Comparison of ENCODE assay signal across 21 mouse cellular contexts in genomic region chr3:51132736-51133135, GRCm38 (mm10).
DNase-seq lines count a peak whose midpoint lies in the region; ATAC-seq and TF ChIP-seq lines count a peak whose summit lies in the region.
"Had no signal": no experiment of that assay in that cellular context is flagged by ENCODE, and none has a peak within 500 bp of the region (broad histone marks: within the 10 kb centered on the region; RNA-seq: fewer than 3 reads in every experiment).

No protein-coding gene starts in this region.

- WGBS in kidney, adult 2 months, result 72% methylated on average over 5 of the region's 5 CpGs
- WGBS in kidney, embryonic 14.5 days, result 81% methylated on average over 5 of the region's 5 CpGs

- no peaks in the 10 kb centered on the region for H3K36me3 ChIP-seq in kidney, adult 2 months (ENCODE audit: control insufficient read depth, insufficient read depth, low read length)
- H3K36me3 ChIP-seq in kidney, embryonic 14.5 days (ENCODE audit: control insufficient read depth, insufficient read depth, low read length), result no peaks in the 10 kb centered on the region
- H3K36me3 ChIP-seq: embryonic facial prominence, embryonic 13.5 days; embryonic facial prominence, embryonic 15.5 days; forebrain, embryonic 10.5 days; forebrain, embryonic 12.5 days had no signal

- no peak overlapping the region for H3K4me2 ChIP-seq in kidney, embryonic 14.5 days (replicated peaks; ENCODE audit: low read depth, low read length)
- H3K4me2 ChIP-seq: embryonic facial prominence, embryonic 13.5 days; embryonic facial prominence, embryonic 15.5 days; forebrain, embryonic 12.5 days had no signal

- TF ChIP-seq POLR2A in kidney, adult 2 months (IDR thresholded peaks at IDR 0.05; ENCODE audit: low read depth, low read length), result no peak

- no peaks in the 10 kb centered on the region for H3K27me3 ChIP-seq in kidney, adult 2 months (replicated peaks; ENCODE audit: control insufficient read depth, insufficient read depth, low read length)
- H3K27me3 ChIP-seq in kidney, embryonic 14.5 days (ENCODE audit: control insufficient read depth, insufficient read depth, low read length), result no peaks in the 10 kb centered on the region
- H3K27me3 ChIP-seq: embryonic facial prominence, embryonic 13.5 days; embryonic facial prominence, embryonic 15.5 days; forebrain, embryonic 12.5 days had no signal

- no peak for TF ChIP-seq CTCF in kidney, adult 2 months (conservative IDR thresholded peaks at IDR 0.05; ENCODE audit: insufficient read depth, insufficient read length, low read depth, low read length)

- peak overlapping the region; percentile 42 for H3K27ac ChIP-seq in kidney, adult 2 months (ENCODE audit: insufficient read depth, low read depth, low read length)
- no peak overlapping the region for H3K27ac ChIP-seq in kidney, embryonic 14.5 days (ENCODE audit: low read depth, low read length)
- H3K27ac ChIP-seq: embryonic facial prominence, embryonic 13.5 days; embryonic facial prominence, embryonic 15.5 days; forebrain, embryonic 10.5 days; forebrain, embryonic 12.5 days had no signal

- H3K9me3 ChIP-seq in kidney, embryonic 14.5 days (ENCODE audit: control insufficient read depth, low read length), result no peaks in the 10 kb centered on the region
- H3K9me3 ChIP-seq: embryonic facial prominence, embryonic 13.5 days; embryonic facial prominence, embryonic 15.5 days; forebrain, embryonic 10.5 days; forebrain, embryonic 12.5 days had no signal

- peak; percentile 47 for DNase-seq in kidney, adult 2 months
- peak; percentile 43 for DNase-seq in ovary, adult 18-20 months (ENCODE audit: low spot score)
- no peak for DNase-seq in ovary, postnatal 36 days (ENCODE audit: low spot score)
- DNase-seq in testis, postnatal 14 days (ENCODE audit: low spot score), result peak; percentile 26
- DNase-seq in heart, adult 11 months, result no peak
- DNase-seq: adrenal gland, postnatal 25 days; cerebellum, adult 11 months; cerebellum, adult 18-20 months; cerebellum, adult 8-10 months; cerebellum, adult 9-11 months; cerebellum, postnatal 14 days; cerebellum, postnatal 36 days; embryo, embryonic 11 days had no signal

- no peak overlapping the region for H3K9ac ChIP-seq in kidney, embryonic 14.5 days (ENCODE audit: low read depth, low read length)
- H3K9ac ChIP-seq: embryonic facial prominence, embryonic 13.5 days; embryonic facial prominence, embryonic 15.5 days; forebrain, embryonic 12.5 days had no signal

- no peak overlapping the region for H3K4me3 ChIP-seq in kidney, adult 2 months (ENCODE audit: insufficient read depth, low read depth, low read length)
- H3K4me3 ChIP-seq in kidney, embryonic 14.5 days (ENCODE audit: low read length), result no peak overlapping the region
- H3K4me3 ChIP-seq: embryonic facial prominence, embryonic 13.5 days; embryonic facial prominence, embryonic 15.5 days; erythroblast, embryonic 14.5 days; forebrain, embryonic 10.5 days; forebrain, embryonic 12.5 days had no signal

- ATAC-seq in kidney, embryonic 14.5 days (ENCODE audit: low FRiP score, low TSS enrichment), result no peak
- ATAC-seq: forebrain, embryonic 14.5 days; forebrain, embryonic 16.5 days had no signal

- peaks cover 2% of the 10 kb centered on the region; the same call in 1 of the 2 replicates for H3K4me1 ChIP-seq in kidney, adult 2 months (ENCODE audit: control insufficient read depth, insufficient read depth, low read length)
- no peaks in the 10 kb centered on the region for H3K4me1 ChIP-seq in kidney, embryonic 14.5 days (ENCODE audit: control insufficient read depth, insufficient read depth, low read length)
- H3K4me1 ChIP-seq: embryonic facial prominence, embryonic 15.5 days had no signal

Comparison
In these comparisons a context has a peak if more than half of its experiments do, and no peak if none do; other contexts are left out.
1. DNase-seq: peak in kidney, adult 2 months (single experiment), ovary, adult 18-20 months (single experiment) and testis, postnatal 14 days (single experiment); none in ovary, postnatal 36 days (single experiment) and heart, adult 11 months (single experiment).